ENCODE assay signal across 12 mouse cellular contexts in the genomic region with DNA sequence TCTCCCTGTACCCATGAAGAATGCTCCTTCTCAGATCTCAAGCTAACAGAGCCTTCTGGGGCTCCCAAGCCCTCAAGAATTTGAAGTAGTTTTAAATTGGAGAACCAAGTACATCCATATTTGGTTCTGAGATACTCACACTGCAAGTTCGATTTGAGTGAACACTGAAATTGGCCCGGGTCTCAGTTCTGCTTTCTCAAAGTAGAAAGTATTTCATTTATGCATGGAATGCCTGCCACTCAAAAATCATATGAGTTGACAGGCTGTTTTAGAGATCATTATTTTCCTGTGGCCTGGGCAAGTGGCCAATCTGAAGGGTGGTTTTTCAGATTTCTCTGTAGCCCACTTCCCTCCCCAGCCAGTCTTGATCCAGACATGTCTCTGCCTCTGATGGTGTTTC. TPM values are rescaled to one million over a fixed set of nuclear protein-coding genes. Genes with fewer than 3 reads are reported as not detected.
DNase-seq lines count a peak whose midpoint lies in the region; ATAC-seq and TF ChIP-seq lines count a peak whose summit lies in the region.
"Had no signal": no experiment of that assay in that cellular context is flagged by ENCODE, and none has a peak within 500 bp of the region (broad histone marks: within the 10 kb centered on the region; RNA-seq: fewer than 3 reads in every experiment).

No protein-coding gene starts in this region.

- H3K9ac ChIP-seq in heart, embryonic 16.5 days (ENCODE audit: low read length) = no peak overlapping the region

- intact Hi-C loops in gastrocnemius, adult 2 months (cut with DNase I) = no loop called here
- intact Hi-C loops in gastrocnemius, postnatal 36 days (cut with DNase I) = no loop called here
- intact Hi-C loops in left cerebral cortex, postnatal 4 days (cut with DNase I) = no loop called here

- no peak; the same call in 1 of the 2 replicates for ATAC-seq in heart, embryonic 16.5 days (replicated peaks; ENCODE audit: extremely low read depth, insufficient read depth, low FRiP score)
- ATAC-seq in neutrophil, adult 5-6 weeks (ENCODE audit: extremely low read depth, insufficient number of reproducible peaks, low FRiP score, poor library complexity, severe bottlenecking) = peak; percentile 76

- DNase-seq in gastrocnemius, adult 2 months = peak; percentile 57
- no peak for DNase-seq in gastrocnemius, postnatal 36 days
- DNase-seq in right cerebral cortex, postnatal 4 days = peak; percentile 30
- DNase-seq in right cerebral cortex, postnatal 36 days (ENCODE audit: low spot score in 2 of 2) = no peak
- DNase-seq in layer of hippocampus, postnatal 25 days (ENCODE audit: extremely low spot score in 1 of 2, low spot score in 1 of 2) = no peak
- no peak for DNase-seq in left cerebral cortex, postnatal 4 days
- DNase-seq: embryo, embryonic 11 days; layer of hippocampus, postnatal 36 days; thymus, adult 2 months had no signal

- no peak for TF ChIP-seq CTCF in gastrocnemius, adult 2 months (IDR thresholded peaks at IDR 0.05)

- H3K4me3 ChIP-seq in gastrocnemius, adult 2 months = peak overlapping the region; percentile 18; the same call in 1 of the 2 replicates
- no peak overlapping the region for H3K4me3 ChIP-seq in heart, embryonic 16.5 days (ENCODE audit: low read length)
- H3K4me3 ChIP-seq: megakaryocyte, embryonic 14.5 days had no signal

- peaks cover 15% of the 10 kb centered on the region for H3K4me1 ChIP-seq in heart, embryonic 16.5 days (ENCODE audit: control insufficient read depth, insufficient read depth, low read length)

- H3K36me3 ChIP-seq in heart, embryonic 16.5 days (ENCODE audit: control insufficient read depth, insufficient read depth) = no peaks in the 10 kb centered on the region

- H3K4me2 ChIP-seq in heart, embryonic 16.5 days (ENCODE audit: low read depth, low read length) = no peak overlapping the region

- H3K27ac ChIP-seq in gastrocnemius, adult 2 months = peak overlapping the region; percentile 75
- peak overlapping the region; percentile 75 for H3K27ac ChIP-seq in heart, embryonic 16.5 days (ENCODE audit: low read length)

- H3K9me3 ChIP-seq in heart, embryonic 16.5 days (replicated peaks; ENCODE audit: control insufficient read depth, low read length) = no peaks in the 10 kb centered on the region
- H3K9me3 ChIP-seq: megakaryocyte, embryonic 14.5 days had no signal

- 22% methylated on average over 2 of the region's 2 CpGs for WGBS in heart, embryonic 16.5 days

- H3K27me3 ChIP-seq in heart, embryonic 16.5 days (ENCODE audit: control insufficient read depth, insufficient read depth, low read length) = no peaks in the 10 kb centered on the region
- H3K27me3 ChIP-seq: megakaryocyte, embryonic 14.5 days had no signal

RNA-seq across cellular contexts. Expression of a gene that starts 36.7 kb away (rescaled TPM):
- total RNA-seq in gastrocnemius, adult 2 months (2021) = 10 to 100 TPM; 31.2 to 52.3 TPM
- total RNA-seq in gastrocnemius, postnatal 36 days (2021) = 10 to 100 TPM; 28.0 to 31.5 TPM
- 17.2 and 19.6 TPM in 2 replicates for polyA plus RNA-seq in heart, embryonic 16.5 days (2015; fragmentation: Nextera tagmentation; extraction: Ambion mirVana)
- 90.6 and 99.4 TPM in 2 replicates for total RNA-seq in neutrophil, adult 5-6 weeks (2017)
- 1 to 10 TPM; 8.4 to 9.3 TPM for total RNA-seq in layer of hippocampus, postnatal 25 days (2021)
- 1 to 10 TPM; 8.4 to 9.6 TPM for total RNA-seq in left cerebral cortex, postnatal 4 days (2021)

Comparison
In these comparisons a context has a peak if more than half of its experiments do, and no peak if none do; other contexts are left out.
1. DNase-seq: peak in gastrocnemius, adult 2 months (single experiment) and right cerebral cortex, postnatal 4 days (single experiment); none in gastrocnemius, postnatal 36 days (0 of 2), right cerebral cortex, postnatal 36 days (0 of 2), layer of hippocampus, postnatal 25 days (0 of 2) and left cerebral cortex, postnatal 4 days (single experiment).